Mouse (Mus musculus) liver, embryonic 16.5 days (tissue): ENCODE measurements at regions not wholly inside any gene's neighbourhood (a gene's known extent, or its start where the extent isn't known, plus 50 kb on each side); places are given as distances from the start of the nearest gene placed in this dataset.

Experiments used
- ATAC-seq: fragments of 200-750 bp; cut with Nextera tagmentation; 2 replicates; pipeline ENCODE4 v1.8.0; 2017; ENCODE audit warnings: low read depth, mild to moderate bottlenecking, moderate number of reproducible peaks, moderate library complexity
- H3K27ac ChIP-seq: fragments of 300-500 bp; sonication (generic); 2 replicates; pipeline ENCODE4 v1.5.1; 2014; ENCODE audit warnings: mild to moderate bottlenecking, low read length
- H3K27me3 ChIP-seq: fragments of 300-500 bp; sonication (generic); 2 replicates; pipeline ENCODE4 v1.6.1; 2014; ENCODE audit warnings: low read depth, low read length, mixed read lengths; ENCODE audit not compliant: control insufficient read depth, insufficient read depth
- H3K36me3 ChIP-seq: fragments of 300-500 bp; sonication (generic); 2 replicates; pipeline ENCODE4 v1.6.1; 2014; ENCODE audit warnings: mild to moderate bottlenecking; ENCODE audit not compliant: control insufficient read depth, insufficient read depth
- H3K4me1 ChIP-seq: fragments of 300-500 bp; sonication (generic); 2 replicates; pipeline ENCODE4 v1.6.1; 2014; ENCODE audit warnings: low read depth, low read length, mixed read lengths; ENCODE audit not compliant: control insufficient read depth
- H3K4me2 ChIP-seq: fragments of 300-500 bp; sonication (generic); 2 replicates; pipeline ENCODE4 v1.6.1; 2014; ENCODE audit warnings: low read depth, low read length, mixed read lengths
- H3K4me3 ChIP-seq: fragments of 300-500 bp; sonication (generic); 2 replicates; pipeline ENCODE4 v1.5.1; 2014; ENCODE audit warnings: low read depth, mild to moderate bottlenecking, low read length
- H3K9ac ChIP-seq: fragments of 300-500 bp; sonication (generic); 2 replicates; pipeline ENCODE4 v1.6.1; 2014; ENCODE audit warnings: low read depth, low read length
- H3K9me3 ChIP-seq: fragments of 300-500 bp; sonication (generic); replicated peaks from 2 replicates; pipeline ENCODE4 v1.6.1; 2016; ENCODE audit warnings: low read length; ENCODE audit not compliant: control insufficient read depth
- WGBS: fragments of 180-500 bp; shearing (Covaris S2); extraction: QIAGEN DNeasy Blood & Tissue Kit; methylation state at CpG from one replicate; pipeline ENCODE4 v1.1.7; 2014; ENCODE audit not compliant: insufficient replicate concordance; 5-methylcytosine and 5-hydroxymethylcytosine counted together

- H3K4me3 ChIP-seq, result no peak overlapping the region
- H3K4me2 ChIP-seq, result no peak overlapping the region
- no peaks in the 10 kb centered on the region for H3K4me1 ChIP-seq
- H3K9ac ChIP-seq, result no peak overlapping the region
- ATAC-seq, result no peak
- H3K9me3 ChIP-seq, result no peaks in the 10 kb centered on the region
- no peaks in the 10 kb centered on the region for H3K36me3 ChIP-seq
- H3K27ac ChIP-seq, result no peak overlapping the region
- H3K27me3 ChIP-seq, result no peaks in the 10 kb centered on the region
- WGBS, result 74% methylated on average over 14 of the region's 14 CpGs
Observed at GRCm38 (mm10) chr13:44227706-44228459, 443.3 kb downstream of the Cd83 start.

- no peak overlapping the region for H3K4me3 ChIP-seq
- H3K36me3 ChIP-seq, result no peaks in the 10 kb centered on the region
- H3K9me3 ChIP-seq, result no peaks in the 10 kb centered on the region
- H3K9ac ChIP-seq, result no peak overlapping the region
- H3K27ac ChIP-seq, result no peak overlapping the region
- ATAC-seq, result no peak
- H3K27me3 ChIP-seq, result no peaks in the 10 kb centered on the region
- no peaks in the 10 kb centered on the region for H3K4me1 ChIP-seq
- 34% methylated on average over 16 of the region's 16 CpGs for WGBS
- H3K4me2 ChIP-seq, result no peak overlapping the region
Observed at GRCm38 (mm10) chr13:44228540-44229135, 444.1 kb downstream of the Cd83 start.

GRCm38 (mm10) chr13:44229136-44229611, 444.6 kb downstream of the Cd83 start:
- WGBS, result 28% methylated on average over 7 of the region's 7 CpGs
- Histone ChIP-seq H3K9me3 (no peaks in the 10 kb centered on the region), H3K27ac (no peak overlapping the region), H3K36me3 (no peaks in the 10 kb centered on the region), H3K9ac (no peak overlapping the region), H3K4me2 (no peak overlapping the region), H3K27me3 (no peaks in the 10 kb centered on the region), H3K4me3 (no peak overlapping the region), H3K4me1 (no peaks in the 10 kb centered on the region)
- ATAC-seq, result no peak

- no peak for ATAC-seq
- Histone ChIP-seq H3K27me3 (no peaks in the 10 kb centered on the region), H3K4me1 (no peaks in the 10 kb centered on the region), H3K9ac (no peak overlapping the region), H3K36me3 (no peaks in the 10 kb centered on the region), H3K4me2 (no peak overlapping the region), H3K4me3 (no peak overlapping the region), H3K27ac (no peak overlapping the region), H3K9me3 (no peaks in the 10 kb centered on the region)
- WGBS, result 62% methylated on average over 4 of the region's 4 CpGs
Observed at GRCm38 (mm10) chr13:44231403-44231802, 446.8 kb downstream of the Cd83 start.

- no peak for ATAC-seq
- no peak overlapping the region for H3K27ac ChIP-seq
- H3K9ac ChIP-seq, result no peak overlapping the region
- no peaks in the 10 kb centered on the region for H3K4me1 ChIP-seq
- H3K9me3 ChIP-seq, result no peaks in the 10 kb centered on the region
- no peaks in the 10 kb centered on the region for H3K27me3 ChIP-seq
- WGBS, result 63% methylated on average over 18 of the region's 18 CpGs
- no peak overlapping the region for H3K4me3 ChIP-seq
- no peak overlapping the region for H3K4me2 ChIP-seq
- H3K36me3 ChIP-seq, result no peaks in the 10 kb centered on the region
Observed at GRCm38 (mm10) chr13:44231868-44232715, 447.5 kb downstream of the Cd83 start.

GRCm38 (mm10) chr13:44232716-44233051, 448.1 kb downstream of the Cd83 start:
- 70% methylated on average over 6 of the region's 6 CpGs for WGBS
- no peak overlapping the region for H3K4me2 ChIP-seq
- H3K27me3 ChIP-seq, result no peaks in the 10 kb centered on the region
- H3K9me3 ChIP-seq, result no peaks in the 10 kb centered on the region
- no peak overlapping the region for H3K9ac ChIP-seq
- no peak overlapping the region for H3K27ac ChIP-seq
- H3K4me1 ChIP-seq, result no peaks in the 10 kb centered on the region
- no peaks in the 10 kb centered on the region for H3K36me3 ChIP-seq
- ATAC-seq, result no peak
- H3K4me3 ChIP-seq, result no peak overlapping the region

- ATAC-seq, result no peak
- Histone ChIP-seq H3K36me3 (no peaks in the 10 kb centered on the region), H3K9ac (no peak overlapping the region), H3K4me2 (no peak overlapping the region), H3K27me3 (no peaks in the 10 kb centered on the region), H3K9me3 (no peaks in the 10 kb centered on the region), H3K27ac (no peak overlapping the region), H3K4me3 (no peak overlapping the region), H3K4me1 (no peaks in the 10 kb centered on the region)
- WGBS, result 52% methylated on average over 6 of the region's 6 CpGs
Observed at GRCm38 (mm10) chr13:44234241-44234640, 449.7 kb downstream of the Cd83 start.

GRCm38 (mm10) chr13:44235236-44235635, 450.7 kb downstream of the Cd83 start:
- Histone ChIP-seq H3K9ac (no peak overlapping the region), H3K36me3 (no peaks in the 10 kb centered on the region), H3K27ac (no peak overlapping the region), H3K4me3 (no peak overlapping the region), H3K9me3 (no peaks in the 10 kb centered on the region), H3K4me2 (no peak overlapping the region), H3K27me3 (no peaks in the 10 kb centered on the region), H3K4me1 (no peaks in the 10 kb centered on the region)
- 62% methylated on average over 5 of the region's 5 CpGs for WGBS
- no peak for ATAC-seq

- ATAC-seq, result no peak
- Histone ChIP-seq H3K36me3 (no peaks in the 10 kb centered on the region), H3K27ac (no peak overlapping the region), H3K27me3 (no peaks in the 10 kb centered on the region), H3K9ac (no peak overlapping the region), H3K4me2 (no peak overlapping the region), H3K9me3 (no peaks in the 10 kb centered on the region), H3K4me3 (no peak overlapping the region), H3K4me1 (no peaks in the 10 kb centered on the region)
- 73% methylated on average over 2 of the region's 2 CpGs for WGBS
Observed at GRCm38 (mm10) chr13:44235941-44236340, 451.4 kb downstream of the Cd83 start.
